Mouse (Mus musculus) brain, embryonic 14.5 days (tissue): ENCODE measurements at regions not wholly inside any gene's neighbourhood (a gene's known extent, or its start where the extent isn't known, plus 50 kb on each side); places are given as distances from the start of the nearest gene placed in this dataset.
"Not testable (repeated sequence)": the region's sequence is repeated elsewhere in the genome, so short reads cannot be mapped to it uniquely, and the experiment has no call there.

ENCODE experiments used
- CTCF ChIP-seq: fragments of 200-500 bp; IDR thresholded peaks from 2 replicates; pipeline ENCODE4 v1.5.1; 2012; ENCODE audit warnings: inconsistent platforms, mild to moderate bottlenecking, moderate library complexity, borderline replicate concordance; ENCODE audit not compliant: insufficient read depth, insufficient read length; ENCODE audit errors: extremely low read depth
- POLR2A ChIP-seq: fragments of 200-500 bp; IDR thresholded peaks from 2 replicates; pipeline ENCODE4 v1.6.1; 2012; ENCODE audit warnings: mild to moderate bottlenecking, inconsistent platforms, borderline replicate concordance; ENCODE audit not compliant: poor library complexity, insufficient read depth, insufficient read length, severe bottlenecking; ENCODE audit errors: extremely low read depth

DNA sequence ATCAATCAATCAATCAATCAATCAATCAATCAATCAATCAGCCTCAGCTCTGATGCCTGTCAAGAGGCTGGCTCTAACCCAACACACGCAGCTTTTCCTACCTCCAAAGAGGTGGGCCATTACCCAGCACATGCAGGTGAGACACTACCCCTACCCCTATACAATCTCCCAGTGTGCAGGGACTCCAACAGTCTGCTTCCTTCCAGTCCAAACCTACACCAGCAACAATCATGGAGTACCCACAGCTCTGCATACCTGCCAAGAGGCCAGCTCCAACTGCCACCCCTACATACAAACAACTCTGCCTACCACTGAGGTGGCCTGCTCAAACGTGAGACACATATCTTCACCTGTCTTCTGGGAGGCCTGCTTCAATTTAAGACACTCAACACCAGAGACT, 76.7 kb upstream of the Fcho1 start:
- not testable (repeated sequence) for TF ChIP-seq CTCF, POLR2A
